Mouse (Mus musculus): ENCODE results near the gene Slc35c1. TPM values are rescaled to one million over a fixed set of nuclear protein-coding genes. Genes with fewer than 3 reads are reported as not detected.

Gene Slc35c1
- total RNA-seq (2021) = 1 to 10 TPM; 5.8 to 7.5 TPM

DNA sequence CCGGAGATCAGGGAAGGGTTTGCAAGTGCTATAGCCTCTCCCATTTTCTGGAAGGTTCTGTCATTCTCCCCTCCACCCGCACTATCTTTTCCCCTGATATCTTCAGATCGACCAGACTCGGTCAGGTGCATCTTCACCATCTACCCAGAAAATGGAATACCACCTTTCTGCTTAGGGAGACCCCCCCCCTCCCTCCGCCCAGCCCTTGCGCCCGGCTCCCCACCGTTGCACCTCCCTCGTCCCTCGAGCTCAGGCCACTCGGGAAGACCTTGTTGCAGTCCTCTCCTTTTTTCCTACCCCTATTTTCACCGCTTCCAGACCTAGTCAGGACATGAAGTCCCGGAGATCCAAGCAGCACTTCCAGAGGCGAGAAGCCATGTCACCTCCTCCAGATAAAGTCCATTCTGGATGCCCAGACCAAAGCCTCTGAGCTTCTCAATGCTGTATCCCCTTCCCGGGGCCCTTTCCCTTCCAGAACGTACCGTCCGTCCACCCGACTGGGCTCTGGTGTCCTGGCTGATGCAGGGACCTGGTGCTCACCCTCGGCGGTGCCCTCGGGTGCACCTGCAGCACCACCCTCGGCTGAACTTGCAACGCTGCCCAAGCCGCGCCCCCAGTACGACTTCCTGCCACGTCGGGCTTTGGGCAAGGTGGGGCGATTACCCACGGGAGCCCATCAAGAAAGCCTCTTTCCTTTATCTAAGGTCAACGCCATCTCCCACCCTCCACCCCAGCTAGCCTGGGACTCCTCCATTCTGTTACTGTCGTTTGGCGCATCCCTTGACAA lies at the start of gene Slc35c1:
Slc35c1 (minus strand) TSS at position 618 of the 787 bp plus-strand sequence.
- peak; percentile 33 to 37 for DNase-seq
- intact Hi-C loops (cut with DNase I) = no loop called here

DNA sequence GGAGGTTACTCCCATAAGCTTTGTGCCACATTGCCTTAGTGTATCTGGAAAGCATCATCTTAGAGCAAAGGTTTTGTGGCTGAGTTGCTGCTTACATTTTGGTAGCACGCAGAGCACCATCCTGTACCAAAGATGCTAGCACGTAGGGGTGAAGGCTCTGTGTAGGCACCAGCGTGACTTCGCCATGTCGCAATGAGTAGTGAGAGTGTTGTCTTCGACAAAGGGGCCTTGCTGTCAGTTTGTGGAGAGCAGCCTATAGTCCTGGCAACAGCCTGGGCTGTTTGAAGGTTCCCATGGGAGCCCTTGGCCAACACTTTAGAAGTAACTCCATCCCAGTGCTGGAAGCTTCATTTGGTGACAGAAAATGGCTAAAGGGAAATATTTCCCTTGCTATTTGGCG lies 45.0 kb upstream of the Slc35c1 start:
- DNase-seq = no peak
- intact Hi-C loops (cut with DNase I) = no loop called here

DNA sequence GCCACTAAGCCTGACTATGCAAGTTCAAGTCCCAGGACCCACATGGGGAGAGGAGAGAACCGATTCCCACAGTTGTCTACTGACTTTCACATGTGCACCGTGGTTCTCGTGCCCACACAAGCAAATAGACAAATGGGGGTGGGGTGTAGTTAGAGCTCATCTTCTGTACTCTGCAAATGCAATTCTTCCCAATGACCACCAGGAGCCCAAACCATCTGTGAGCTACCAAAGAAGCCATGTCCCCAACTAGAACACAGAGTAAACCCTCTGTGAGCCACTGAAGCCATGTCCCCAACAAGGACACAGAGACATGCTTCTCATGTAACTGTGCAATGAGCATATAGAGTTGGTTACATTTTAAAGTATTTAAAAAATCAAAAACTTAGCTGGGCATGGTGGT lies 43.1 kb upstream of the Slc35c1 start:
- intact Hi-C loops (cut with DNase I) = no loop called here
- no peak for DNase-seq

DNA sequence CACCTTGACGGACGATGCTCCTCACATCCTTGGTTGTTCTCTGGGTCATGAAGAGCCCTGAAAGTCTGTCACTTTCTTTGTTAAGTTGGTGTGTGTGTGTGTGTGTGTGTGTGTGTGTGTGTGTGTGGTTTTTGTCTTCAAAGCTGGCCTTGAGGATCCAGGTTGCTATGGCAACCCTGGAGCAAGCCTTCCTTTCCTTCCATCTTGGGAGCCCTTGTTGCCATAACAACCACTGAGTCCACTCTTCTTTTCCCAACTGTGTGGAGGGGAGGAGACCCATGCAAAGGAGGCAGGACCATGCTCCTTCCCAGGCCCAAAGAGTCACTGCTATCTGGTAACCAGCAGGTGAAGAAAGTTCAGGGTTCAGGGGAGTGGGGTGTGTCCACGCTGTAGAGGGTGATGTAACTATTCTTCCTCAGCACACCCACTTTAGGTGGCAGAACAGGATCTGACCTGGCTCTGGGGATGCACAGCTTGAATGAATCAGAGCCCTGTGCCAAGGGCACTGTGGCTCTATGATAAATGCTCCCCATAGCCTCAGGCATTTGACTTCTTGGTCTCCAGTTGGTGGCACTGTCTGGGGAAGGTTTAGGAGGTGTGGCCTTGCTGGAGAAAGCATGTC lies 39.5 kb upstream of the Slc35c1 start:
- intact Hi-C loops (cut with DNase I) = no loop called here
- no peak for DNase-seq

DNA sequence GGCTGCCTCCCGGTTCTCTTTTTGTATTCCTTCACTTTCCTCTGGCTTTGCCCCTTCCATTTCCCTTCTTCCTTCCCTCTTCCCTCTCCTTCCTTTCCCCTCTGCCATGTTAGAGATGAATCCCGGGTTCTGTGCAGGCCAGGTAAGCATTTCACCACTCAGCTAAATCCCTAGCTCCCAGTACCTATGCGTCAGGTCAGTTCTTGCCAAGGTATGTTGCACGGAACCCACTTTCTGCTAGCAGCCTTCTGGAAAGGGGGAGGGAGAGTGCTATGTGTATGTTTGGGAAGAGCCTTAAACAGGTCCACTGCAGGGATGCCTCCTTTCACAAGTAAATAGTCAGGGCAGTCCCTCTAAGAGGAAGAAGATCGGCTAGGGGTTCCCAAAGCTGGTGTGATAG lies 36.8 kb upstream of the Slc35c1 start:
- intact Hi-C loops (cut with DNase I) = no loop called here
- DNase-seq = no peak

DNA sequence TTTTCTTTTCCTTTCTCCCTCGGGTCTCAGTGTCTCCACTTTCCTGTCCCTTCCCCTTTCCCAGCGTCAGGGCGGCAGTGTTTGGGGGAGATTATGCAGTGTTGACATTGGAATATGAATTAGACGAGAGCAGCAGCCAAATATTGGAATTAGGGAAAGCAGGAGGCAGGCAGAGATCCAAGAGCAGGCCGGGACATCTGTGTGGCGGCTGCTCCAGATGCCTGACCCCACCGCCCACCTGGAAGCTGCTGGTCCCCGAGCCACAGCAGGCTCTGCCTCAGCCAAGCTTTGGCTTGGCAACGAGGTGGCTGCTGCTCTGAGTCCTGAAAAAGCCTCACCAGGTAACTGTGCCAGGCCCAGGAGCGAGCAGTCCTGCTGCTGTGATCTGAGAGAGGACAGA lies 36.3 kb upstream of the Slc35c1 start:
- DNase-seq = no peak

DNA sequence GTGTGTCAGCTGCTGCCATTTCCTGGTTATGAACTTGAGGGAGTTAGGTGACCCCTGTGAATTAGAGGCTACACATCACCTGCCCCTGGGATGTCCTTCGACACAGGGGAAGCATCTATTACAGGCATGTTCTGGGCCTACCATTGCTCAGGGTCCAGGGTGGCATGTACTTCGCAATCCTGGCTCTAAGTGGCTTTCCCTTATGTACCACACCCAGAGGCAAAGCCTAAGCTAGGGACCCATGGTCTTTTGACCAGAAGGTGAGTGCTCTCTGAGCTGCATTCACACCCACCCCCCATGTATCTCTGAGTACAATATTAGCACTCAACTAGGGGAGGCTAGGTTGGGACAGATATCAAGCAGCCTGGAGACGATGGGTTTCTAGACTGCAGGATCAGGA lies 34.6 kb upstream of the Slc35c1 start:
- intact Hi-C loops (cut with DNase I) = no loop called here
- DNase-seq = no peak

More for the DNA sequence above, 36.3 kb upstream of the Slc35c1 start:
- intact Hi-C loops (cut with DNase I) = no loop called here

DNA sequence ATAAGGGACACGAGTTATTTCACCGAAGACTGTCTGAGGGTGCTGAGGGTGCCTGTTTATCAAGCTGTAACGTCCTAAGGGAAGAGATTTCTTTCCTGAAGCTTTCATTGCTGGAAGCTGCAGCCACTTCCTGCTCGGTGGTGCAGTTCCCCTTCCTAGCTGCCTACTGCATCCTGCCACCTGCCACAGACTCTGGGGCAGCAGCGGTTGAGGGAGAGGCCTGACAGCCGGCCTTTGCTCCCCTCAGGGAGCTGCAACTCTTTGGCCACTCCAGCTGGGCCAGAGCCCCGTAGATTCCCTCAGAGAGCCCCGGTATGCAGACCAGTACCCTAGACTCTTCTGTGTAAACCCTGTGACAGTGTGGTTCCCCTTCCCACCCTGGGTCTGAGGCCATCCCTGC lies 34.1 kb upstream of the Slc35c1 start:
- DNase-seq = no peak
- intact Hi-C loops (cut with DNase I) = no loop called here

DNA sequence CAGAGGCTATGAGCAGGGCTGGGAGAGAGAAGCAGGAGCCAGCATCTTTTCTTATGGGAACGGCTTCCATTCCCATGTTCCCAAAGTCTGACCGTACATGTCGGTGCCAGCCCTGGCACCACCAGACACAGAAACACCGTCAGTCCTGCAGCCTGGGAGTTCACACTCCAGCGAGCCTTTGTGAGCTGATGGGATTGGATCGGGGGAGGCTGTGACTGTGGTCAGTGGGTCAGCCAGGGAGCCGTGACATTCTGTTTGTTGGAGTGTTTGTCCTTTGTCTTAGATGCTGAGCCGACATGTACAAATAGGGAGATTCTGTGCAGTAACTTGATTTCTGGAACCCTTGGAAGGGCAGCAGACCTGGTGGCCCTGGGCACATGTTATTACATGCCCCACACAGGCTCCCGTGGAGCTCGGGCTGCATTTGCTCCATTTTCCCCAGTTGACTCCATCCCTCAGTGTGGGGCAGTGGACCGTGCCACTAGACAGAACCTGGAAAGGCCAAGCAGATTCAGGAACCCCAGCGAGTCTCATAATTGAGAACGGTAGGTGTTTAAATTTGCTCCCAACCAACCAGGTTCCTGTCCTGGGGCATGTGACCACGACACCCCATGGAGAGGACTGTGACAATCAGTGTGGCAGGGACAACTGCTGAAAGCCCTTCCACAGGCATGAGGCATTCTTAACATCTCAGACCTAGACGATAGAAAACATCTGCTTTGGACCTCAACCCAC lies 33.5 kb upstream of the Slc35c1 start:
- DNase-seq = no peak
- intact Hi-C loops (cut with DNase I) = no loop called here

DNA sequence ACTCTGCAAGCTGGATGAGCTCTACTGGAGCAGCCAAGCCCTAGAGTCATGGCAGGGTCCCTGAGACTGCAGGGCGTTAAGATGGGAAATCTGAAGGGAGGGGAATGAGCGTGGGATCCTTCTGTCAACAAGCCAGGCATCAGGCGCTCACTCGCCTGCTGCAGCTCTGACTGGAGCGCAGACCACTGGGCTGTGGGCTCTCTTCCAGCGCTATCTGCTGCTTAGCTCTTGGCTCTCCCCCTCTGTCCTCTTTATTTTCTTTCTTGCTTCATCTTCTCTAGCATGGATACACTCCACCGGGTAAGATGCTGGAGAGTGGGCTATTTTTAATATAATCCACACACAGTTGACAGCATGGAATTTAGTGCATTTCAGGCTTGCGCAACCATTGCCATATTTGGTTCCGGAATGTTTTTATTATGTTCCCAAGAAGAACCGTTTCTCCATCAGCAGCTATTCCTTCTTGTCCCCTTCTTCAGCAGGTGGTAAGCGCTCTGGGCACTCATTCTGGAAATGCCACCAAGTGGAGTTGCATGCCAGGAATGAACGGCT lies 31.7 kb upstream of the Slc35c1 start:
- intact Hi-C loops (cut with DNase I) = no loop called here
- no peak for DNase-seq

DNA sequence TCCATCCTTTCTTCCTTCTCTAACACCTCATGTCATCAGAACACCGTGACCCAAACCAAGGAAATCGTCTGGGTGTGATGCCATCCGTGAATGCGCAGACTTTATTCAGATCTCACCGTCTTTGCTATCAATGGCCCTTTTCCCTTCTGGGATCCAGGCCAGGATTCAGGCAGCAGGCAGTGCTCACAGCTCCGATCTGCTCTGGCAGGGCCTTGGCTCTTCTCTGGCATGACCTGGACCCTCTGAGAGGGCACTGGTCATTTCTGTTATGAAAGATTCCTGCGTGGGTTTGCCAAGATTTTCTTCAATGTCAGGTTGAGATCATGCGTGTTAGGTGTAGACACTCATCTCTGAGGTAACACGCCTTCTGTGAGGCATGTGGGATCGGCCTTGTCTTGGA lies 30.2 kb upstream of the Slc35c1 start:
- no peak for DNase-seq
- intact Hi-C loops (cut with DNase I) = no loop called here

DNA sequence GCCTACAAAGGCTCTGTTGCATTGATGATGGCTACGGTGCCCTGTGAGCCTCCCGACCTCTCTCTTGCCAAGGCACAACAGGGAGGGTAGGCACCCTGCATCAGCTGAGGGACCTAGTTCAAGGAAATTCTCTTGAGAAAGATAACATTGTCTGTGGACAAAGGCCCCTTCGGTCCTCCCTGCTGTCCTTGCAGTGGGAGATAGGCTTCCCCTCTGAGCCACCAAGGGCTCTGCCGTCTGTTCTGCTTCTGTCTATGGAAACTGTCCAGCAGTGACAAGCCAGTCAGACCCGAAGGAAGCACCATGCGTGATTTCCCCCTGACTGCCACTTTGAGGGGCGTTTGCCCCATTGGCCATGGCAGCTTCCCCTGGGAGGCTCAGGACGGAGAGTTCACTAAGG lies 27.5 kb upstream of the Slc35c1 start:
- intact Hi-C loops (cut with DNase I) = loop anchor here (2.0 to 5.0 kb wide), 3 partner anchors 41 to 255 kb away; no protein-coding TSS in a partner anchor
- DNase-seq = no peak

DNA sequence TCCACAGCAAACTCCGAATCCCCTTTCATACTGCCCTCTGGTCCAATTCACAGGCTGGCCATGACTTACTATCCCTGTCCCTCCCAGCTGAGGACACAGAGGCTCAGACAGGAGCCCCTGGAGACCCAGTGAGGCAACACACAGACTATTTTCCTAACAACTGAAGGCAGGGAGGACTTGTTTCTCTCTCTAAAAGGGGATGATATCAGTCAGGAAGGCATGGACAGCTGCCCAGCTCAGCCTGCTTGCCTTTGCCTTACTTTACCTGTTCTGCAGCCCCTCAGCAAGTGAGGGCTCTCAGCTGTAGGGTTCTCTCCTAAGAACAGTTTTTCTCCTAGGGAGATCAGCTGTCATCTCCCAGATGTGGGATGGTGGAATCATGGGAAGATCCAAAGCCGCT lies 26.6 kb upstream of the Slc35c1 start:
- DNase-seq = no peak
- intact Hi-C loops (cut with DNase I) = loop anchor here (1.0 to 5.0 kb wide), 4 partner anchors 42 to 323 kb away; no protein-coding TSS in a partner anchor

DNA sequence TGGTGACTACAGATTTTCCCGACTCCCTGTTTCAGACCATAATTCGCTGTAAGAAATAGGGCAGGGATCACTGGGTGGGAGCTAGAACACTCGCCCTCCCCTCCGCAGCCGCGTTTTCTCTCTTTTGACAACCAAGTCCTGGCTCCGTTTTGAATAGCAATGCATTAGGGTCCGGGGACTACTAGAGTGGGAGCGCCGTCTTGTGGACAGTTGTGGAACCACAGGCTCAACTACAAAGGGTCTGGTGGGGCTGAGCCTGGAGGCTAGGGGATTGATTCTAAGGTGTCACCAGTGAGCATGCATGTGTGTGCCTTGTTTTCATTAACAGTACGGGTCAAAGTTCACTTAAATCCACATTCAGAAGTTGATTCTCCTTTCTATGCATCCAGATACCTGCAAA lies 26.1 kb upstream of the Slc35c1 start:
- intact Hi-C loops (cut with DNase I) = loop anchor here (1.0 to 5.0 kb wide), 4 partner anchors 42 to 324 kb away; no protein-coding TSS in a partner anchor
- peak; percentile 83 to 89 for DNase-seq

DNA sequence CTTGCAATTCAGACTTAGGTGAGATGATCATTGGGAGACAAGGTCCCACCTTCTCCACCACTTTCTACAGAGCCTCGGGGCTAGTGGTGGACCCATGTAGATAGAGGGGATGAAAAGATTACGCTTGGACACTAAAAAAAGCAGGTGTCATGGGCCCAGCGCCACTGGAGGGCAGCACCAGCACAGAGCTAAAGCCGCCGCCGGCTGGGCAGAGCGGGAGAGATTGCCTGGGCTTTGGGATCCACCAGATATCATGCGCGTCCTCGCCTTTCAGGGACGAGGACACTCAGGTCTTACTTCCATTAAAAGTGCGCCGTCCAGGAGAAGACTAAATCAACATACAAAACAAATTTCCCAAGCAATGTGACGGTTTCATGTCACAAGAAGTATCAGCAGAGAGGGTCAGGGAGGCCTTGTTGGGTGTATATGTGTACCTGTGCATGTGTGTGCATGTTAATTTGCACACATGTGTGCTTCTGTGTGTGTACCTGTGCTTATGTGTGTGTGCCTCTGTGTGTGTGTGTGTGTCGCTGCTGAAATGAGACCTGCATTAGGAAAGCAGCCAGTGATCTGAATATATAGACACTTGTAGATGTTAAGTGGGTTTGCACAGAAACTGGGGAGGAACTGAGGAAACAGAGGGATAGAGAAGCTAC lies 25.4 kb upstream of the Slc35c1 start:
- DNase-seq = peak; percentile 67 to 80
- intact Hi-C loops (cut with DNase I) = loop anchor here (1.0 to 5.0 kb wide), 5 partner anchors 43 to 325 kb away; no protein-coding TSS in a partner anchor

DNA sequence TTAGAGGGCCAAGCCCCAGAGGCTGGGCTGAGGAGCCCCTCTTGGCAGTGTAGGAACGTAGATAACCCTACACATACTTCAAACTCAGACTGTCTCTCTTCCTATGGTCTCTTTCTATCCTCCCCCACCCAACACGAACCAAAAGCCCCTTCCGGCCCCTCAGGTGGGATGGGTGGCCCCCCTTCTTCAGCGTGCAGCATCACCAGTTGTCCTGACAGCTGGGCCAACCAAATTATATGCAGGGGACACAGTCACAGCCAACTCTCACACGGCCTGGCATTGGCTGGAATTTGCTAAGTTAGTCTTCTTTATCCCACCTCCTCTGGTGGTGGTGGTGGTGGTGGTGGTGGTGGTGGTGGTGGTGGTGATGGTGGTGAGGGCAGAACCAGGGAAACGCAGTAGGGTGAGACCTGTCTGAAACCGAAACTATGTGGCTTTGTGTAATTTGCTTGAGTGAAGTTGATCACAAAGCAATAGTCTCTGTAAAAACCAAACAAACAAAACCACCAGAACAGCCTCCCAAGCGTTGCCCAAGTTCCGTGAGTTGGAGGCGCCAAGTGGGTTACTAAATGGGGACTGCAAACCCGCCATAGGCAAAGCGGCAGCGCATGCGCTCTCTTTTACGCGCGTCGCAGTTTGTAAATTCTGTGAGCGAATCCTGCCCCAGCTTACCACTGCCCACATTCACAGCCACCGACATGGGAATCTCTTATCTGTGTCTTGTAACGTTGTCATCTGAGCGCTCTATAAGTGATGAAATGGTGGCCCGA lies 24.1 kb upstream of the Slc35c1 start:
- no peak for DNase-seq
- intact Hi-C loops (cut with DNase I) = loop anchor here (2.0 to 5.0 kb wide), 3 partner anchors 124 to 258 kb away; no protein-coding TSS in a partner anchor

DNA sequence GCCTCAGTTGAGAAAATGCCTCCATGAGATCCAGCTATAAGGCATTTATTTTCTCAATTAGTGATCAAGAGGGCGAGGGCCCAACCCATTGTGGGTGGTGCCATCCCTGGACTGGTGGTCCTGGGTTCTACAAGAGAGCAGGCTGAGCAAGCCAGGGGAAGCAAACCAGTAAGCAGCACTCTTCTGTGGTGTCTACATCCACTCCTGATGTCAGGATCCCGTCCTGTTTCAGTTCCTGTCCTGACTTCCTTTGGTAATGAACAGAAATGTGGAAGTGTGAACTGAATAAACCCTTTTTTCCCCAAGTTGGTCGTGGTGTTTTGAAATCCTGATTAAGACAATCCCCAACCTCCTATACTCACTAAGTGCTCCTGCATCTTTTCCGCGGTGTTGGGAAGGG lies 23.2 kb upstream of the Slc35c1 start:
- intact Hi-C loops (cut with DNase I) = no loop called here
- no peak for DNase-seq

DNA sequence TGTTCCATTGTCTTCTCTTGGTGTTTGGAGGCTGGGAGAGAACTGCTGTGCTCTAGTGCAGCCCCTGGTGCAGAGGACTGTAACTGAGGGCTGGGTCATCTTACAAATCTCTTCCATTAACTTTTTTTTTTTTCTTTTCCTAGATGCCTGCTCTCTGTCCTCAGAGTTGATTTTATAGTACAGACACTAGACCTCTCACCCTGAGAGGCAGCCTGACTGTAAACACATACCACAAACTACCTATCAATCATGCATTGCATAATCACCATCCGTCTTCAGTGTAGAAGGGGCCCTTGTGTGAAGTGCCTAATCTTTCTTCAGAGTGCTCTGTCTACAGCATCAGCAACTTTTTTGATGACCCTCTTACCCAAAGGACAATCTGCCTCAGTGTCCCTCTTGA lies 22.2 kb upstream of the Slc35c1 start:
- no peak for DNase-seq
- intact Hi-C loops (cut with DNase I) = no loop called here

DNA sequence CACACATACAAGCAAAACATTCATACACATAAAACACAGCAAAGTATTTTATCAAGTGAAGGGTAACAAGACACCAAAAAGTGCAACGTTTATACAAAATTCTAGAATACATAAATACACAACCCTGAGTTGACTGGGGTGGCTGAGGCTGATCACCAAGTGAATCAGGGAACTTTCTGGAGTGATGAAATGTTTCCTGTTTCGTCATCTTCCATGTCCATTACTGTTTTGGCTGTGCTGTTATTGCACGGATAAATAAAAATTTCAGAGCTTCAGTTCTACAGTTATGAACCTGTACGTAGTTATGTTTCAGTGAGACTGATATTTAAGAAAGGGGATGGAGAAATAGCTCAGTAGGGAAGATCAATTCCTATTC lies 18.0 kb upstream of the Slc35c1 start:
- intact Hi-C loops (cut with DNase I) = no loop called here
- no peak for DNase-seq
